ENCODE assay signal across 34 mouse cellular contexts in genomic region chr10:125488350-125488749, GRCm38 (mm10).
DNase-seq lines count a peak whose midpoint lies in the region; ATAC-seq and TF ChIP-seq lines count a peak whose summit lies in the region.
"Had no signal": no experiment of that assay in that cellular context is flagged by ENCODE, and none has a peak within 500 bp of the region (broad histone marks: within the 10 kb centered on the region; RNA-seq: fewer than 3 reads in every experiment).

No protein-coding gene starts in this region.

- H3K4me1 ChIP-seq in stomach, postnatal 0 days (replicated peaks; ENCODE audit: control insufficient read depth, insufficient read depth) = no peaks in the 10 kb centered on the region
- no peaks in the 10 kb centered on the region for H3K4me1 ChIP-seq in forebrain, embryonic 13.5 days
- H3K4me1 ChIP-seq in lung, adult 2 months (ENCODE audit: control insufficient read depth, insufficient read depth, low read length) = no peaks in the 10 kb centered on the region
- H3K4me1 ChIP-seq: embryonic facial prominence, embryonic 10.5 days; embryonic facial prominence, embryonic 13.5 days; heart, embryonic 12.5 days; heart, embryonic 15.5 days had no signal

- no peak overlapping the region for H3K9ac ChIP-seq in stomach, postnatal 0 days (ENCODE audit: low read length)
- H3K9ac ChIP-seq in forebrain, embryonic 13.5 days = no peak overlapping the region
- H3K9ac ChIP-seq: embryonic facial prominence, embryonic 13.5 days; forebrain, postnatal 0 days; heart, embryonic 12.5 days; heart, embryonic 15.5 days; hindbrain, embryonic 14.5 days had no signal

- no peaks in the 10 kb centered on the region for H3K36me3 ChIP-seq in stomach, postnatal 0 days (ENCODE audit: control insufficient read depth, insufficient read depth, low read length)
- no peaks in the 10 kb centered on the region for H3K36me3 ChIP-seq in forebrain, embryonic 13.5 days (ENCODE audit: poor library complexity, severe bottlenecking)
- H3K36me3 ChIP-seq: embryonic facial prominence, embryonic 10.5 days; embryonic facial prominence, embryonic 13.5 days; forebrain, embryonic 10.5 days; G1E; heart, embryonic 12.5 days; heart, embryonic 15.5 days had no signal

- no peaks in the 10 kb centered on the region for H3K9me3 ChIP-seq in stomach, postnatal 0 days (ENCODE audit: control insufficient read depth, low read length)
- H3K9me3 ChIP-seq in forebrain, embryonic 13.5 days (replicated peaks) = no peaks in the 10 kb centered on the region
- H3K9me3 ChIP-seq: embryonic facial prominence, embryonic 10.5 days; embryonic facial prominence, embryonic 13.5 days; forebrain, embryonic 10.5 days; heart, embryonic 12.5 days; heart, embryonic 15.5 days had no signal

- no peaks in the 10 kb centered on the region for H3K27me3 ChIP-seq in stomach, postnatal 0 days (ENCODE audit: control insufficient read depth, insufficient read depth, low read length)
- H3K27me3 ChIP-seq in forebrain, embryonic 13.5 days = peaks cover 5% of the 10 kb centered on the region; the same call in 1 of the 2 replicates
- H3K27me3 ChIP-seq: CH12.LX; embryonic facial prominence, embryonic 13.5 days; heart, embryonic 12.5 days; heart, embryonic 15.5 days had no signal

- TF ChIP-seq POLR2A in lung, adult 2 months (IDR thresholded peaks at IDR 0.05; ENCODE audit: borderline replicate concordance, extremely low read depth, low read depth, low read length) = no peak

- TF ChIP-seq EP300 in stomach, postnatal 0 days (optimal IDR thresholded peaks at IDR 0.05) = no peak

- no peak overlapping the region for H3K4me3 ChIP-seq in stomach, postnatal 0 days (ENCODE audit: low read depth, low read length)
- no peak overlapping the region for H3K4me3 ChIP-seq in forebrain, embryonic 13.5 days
- no peak overlapping the region for H3K4me3 ChIP-seq in lung, adult 2 months (replicated peaks; ENCODE audit: extremely low read depth, low read depth, low read length)
- H3K4me3 ChIP-seq: embryonic facial prominence, embryonic 10.5 days; embryonic facial prominence, embryonic 13.5 days; erythroblast, embryonic 14.5 days; forebrain, embryonic 10.5 days; gastrocnemius, adult 2 months; heart, embryonic 12.5 days; heart, embryonic 15.5 days had no signal

- H3K4me2 ChIP-seq in stomach, postnatal 0 days (replicated peaks; ENCODE audit: low read depth) = no peak overlapping the region
- H3K4me2 ChIP-seq in forebrain, embryonic 13.5 days = no peak overlapping the region
- H3K4me2 ChIP-seq: embryonic facial prominence, embryonic 13.5 days; heart, embryonic 12.5 days; heart, embryonic 15.5 days; hindbrain, embryonic 14.5 days had no signal

- ATAC-seq in megakaryocyte, adult 5-6 weeks (ENCODE audit: poor library complexity, severe bottlenecking) = peak; percentile 33
- 0 out of 2 replicates have a peak, but pooled peaks have one; percentile 63 for ATAC-seq in stomach, postnatal 0 days (ENCODE audit: low FRiP score, low TSS enrichment)
- ATAC-seq in forebrain, embryonic 13.5 days = no peak
- ATAC-seq: activated CD4-positive, CD25-positive, alpha-beta regulatory T cell, adult 4 months; forebrain, embryonic 14.5 days; forebrain, postnatal 0 days; hindbrain, postnatal 0 days; inflammation-experienced regulatory T-cells, adult 6 months had no signal

- peak; percentile 5 for DNase-seq in Muller cell, postnatal 12 days (ENCODE audit: inconsistent ontology term)
- peak; percentile 30 for DNase-seq in fibroblast of lung, adult 2 months (ENCODE audit: low read depth)
- DNase-seq in stomach, postnatal 0 days (ENCODE audit: low spot score) = peak; percentile 16
- no peak for DNase-seq in lung, postnatal 14 days
- no peak for DNase-seq in lung, adult 2 months
- DNase-seq: adrenal gland, adult 8-10 months; adrenal gland, postnatal 36 days; B cell, adult 2 months; cerebellum, adult 11 months; cerebellum, adult 2 months; cerebellum, adult 9-11 months; cerebellum, postnatal 25 days; embryo, embryonic 11 days; forebrain, postnatal 0 days; gastrocnemius, adult 2 months; gastrocnemius, postnatal 14 days; heart, adult 18-20 months; heart, postnatal 10 days; heart, postnatal 36 days had no signal

- no peak overlapping the region for H3K27ac ChIP-seq in stomach, postnatal 0 days (replicated peaks)
- no peak overlapping the region for H3K27ac ChIP-seq in forebrain, embryonic 13.5 days
- H3K27ac ChIP-seq: embryonic facial prominence, embryonic 10.5 days; embryonic facial prominence, embryonic 13.5 days; forebrain, embryonic 10.5 days; gastrocnemius, adult 2 months; heart, embryonic 15.5 days; hindbrain, embryonic 14.5 days; hindbrain, postnatal 0 days had no signal

- no peak for TF ChIP-seq CTCF in stomach, postnatal 0 days (IDR thresholded peaks at IDR 0.05; ENCODE audit: low read depth)
- no peak for TF ChIP-seq CTCF in lung, adult 2 months (IDR thresholded peaks at IDR 0.05; ENCODE audit: insufficient read depth, low read length)

- 64% methylated on average over 3 of the region's 3 CpGs for WGBS in stomach, postnatal 0 days
- 83% methylated on average over 3 of the region's 3 CpGs for WGBS in forebrain, embryonic 13.5 days
- 50% methylated on average over 3 of the region's 3 CpGs for WGBS in lung, adult 2 months

Comparison
In these comparisons a context has a peak if more than half of its experiments do, and no peak if none do; other contexts are left out.
1. DNase-seq: peak in Muller cell, postnatal 12 days (single experiment), fibroblast of lung, adult 2 months (single experiment) and stomach, postnatal 0 days (single experiment); none in lung, postnatal 14 days (single experiment) and lung, adult 2 months (single experiment).